Mouse (Mus musculus) cerebellum, adult 2 months (tissue): ENCODE data around the gene Gm28305.

Source experiments
- CTCF ChIP-seq: fragments of 200-500 bp; IDR thresholded peaks from 2 replicates; pipeline ENCODE4 v1.5.1; 2011; ENCODE audit warnings: low read depth, mild to moderate bottlenecking, control low read depth, low read length, moderate library complexity, borderline replicate concordance; ENCODE audit not compliant: insufficient read depth
- POLR2A ChIP-seq: fragments of 200-500 bp; IDR thresholded peaks from 2 replicates; pipeline ENCODE4 v1.6.1; 2011; ENCODE audit warnings: low read length, control low read depth, borderline replicate concordance; ENCODE audit not compliant: insufficient read depth

GRCm38 (mm10) chr9:104062430-104063243, 22.2 kb downstream of the Gm28305 start, which contains the start of gene Uba5:
- TF ChIP-seq CTCF (no peak), POLR2A (0 out of 2 replicates have a peak, but pooled peaks have one; percentile 23)
